Mouse (Mus musculus) right cerebral cortex, postnatal 10 days (tissue): Measurements from ENCODE around the gene Tut1.
"Not testable (repeated sequence)": the region's sequence is repeated elsewhere in the genome, so short reads cannot be mapped to it uniquely, and the experiment has no call there.

ENCODE experiments used
- DNase-seq, 2 experiments: peaks; one replicate each; pipeline ENCODE4 v3.0.0; 2021; ENCODE audit warnings: low spot score in 2 of 2

The Tut1 gene

GRCm38 (mm10) chr19:8999223-8999622, 45.6 kb downstream of the Tut1 start:
- DNase-seq, result no peak

DNA sequence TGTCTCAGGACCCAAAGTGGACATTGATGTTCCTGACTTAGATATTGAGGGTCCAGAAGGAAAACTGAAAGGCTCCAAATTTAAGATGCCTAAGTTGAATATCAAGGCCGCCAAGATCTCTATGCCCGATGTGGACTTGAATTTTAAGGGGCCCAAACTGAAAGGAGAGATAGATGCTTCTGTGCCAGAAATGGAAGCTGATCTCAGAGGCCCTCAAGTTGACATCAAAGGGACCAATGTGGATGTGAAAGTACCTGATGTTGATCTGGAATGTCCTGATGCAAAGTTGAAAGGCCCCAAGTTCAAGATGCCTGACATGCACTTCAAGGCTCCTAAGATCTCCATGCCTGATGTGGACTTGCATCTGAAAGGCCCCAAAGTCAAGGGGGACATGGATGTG, 53.3 kb downstream of the Tut1 start:
- not testable (repeated sequence) for DNase-seq
